8 mouse cellular contexts compared by ENCODE assay signal in the genomic region with DNA sequence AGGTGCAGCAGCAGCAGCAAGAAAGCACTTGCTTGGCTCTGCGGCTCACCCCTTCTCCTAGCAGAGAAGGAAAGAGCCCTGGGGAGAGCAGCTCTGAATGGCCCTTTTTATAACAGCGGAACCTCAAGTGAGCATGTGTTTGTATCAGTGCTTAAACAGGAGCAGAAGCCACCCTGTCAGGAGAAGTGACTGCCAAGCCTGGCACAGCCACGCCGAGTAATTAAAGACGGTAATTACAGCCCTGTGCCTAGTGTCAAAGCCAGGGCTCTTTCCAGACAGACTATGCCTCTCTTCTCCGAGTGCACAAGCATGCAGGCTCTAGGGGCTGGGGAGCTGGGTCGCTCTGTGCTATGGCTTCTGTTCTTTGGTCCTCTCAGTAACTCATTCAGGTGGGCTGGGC. TPM values are rescaled to one million over a fixed set of nuclear protein-coding genes. Genes with fewer than 3 reads are reported as not detected.
DNase-seq lines count a peak whose midpoint lies in the region; ATAC-seq and TF ChIP-seq lines count a peak whose summit lies in the region.

No protein-coding gene starts in this region.

- no peaks in the 10 kb centered on the region for H3K9me3 ChIP-seq in ES-Bruce4 (replicated peaks; ENCODE audit: control insufficient read depth, insufficient read depth, low read length, poor library complexity, severe bottlenecking)
- no peaks in the 10 kb centered on the region for H3K9me3 ChIP-seq in forebrain, embryonic 11.5 days (ENCODE audit: control insufficient read depth, low read length)

- 0 out of 2 replicates have a peak, but pooled peaks have one; percentile 36 for ATAC-seq in forebrain, embryonic 11.5 days (replicated peaks; ENCODE audit: low FRiP score)

- H3K4me2 ChIP-seq in forebrain, embryonic 11.5 days (ENCODE audit: low read depth, low read length, severe bottlenecking) = no peak overlapping the region

- TF ChIP-seq POLR2A in ES-Bruce4 (IDR thresholded peaks at IDR 0.05; ENCODE audit: insufficient read depth, low read length) = no peak

- DNase-seq in gastrocnemius, adult 2 months = peak; percentile 60
- no peak for DNase-seq in gastrocnemius, postnatal 14 days
- DNase-seq in forebrain, embryonic 11.5 days (ENCODE audit: low spot score) = no peak
- DNase-seq in layer of hippocampus, adult 8-10 months (ENCODE audit: low spot score in 2 of 2) = peak; percentile 41 to 59
- DNase-seq in urinary bladder, adult 18-20 months (ENCODE audit: low spot score in 2 of 2) = no peak
- DNase-seq in thymus, postnatal 0 days (ENCODE audit: low spot score) = no peak
- DNase-seq in kidney, adult 9 months = no peak

- peaks cover 23% of the 10 kb centered on the region for H3K4me1 ChIP-seq in ES-Bruce4 (ENCODE audit: control insufficient read depth, insufficient read depth, low read length)
- H3K4me1 ChIP-seq in forebrain, embryonic 11.5 days (replicated peaks; ENCODE audit: control insufficient read depth, insufficient read depth, low read length) = peaks cover 30% of the 10 kb centered on the region

- WGBS in forebrain, embryonic 11.5 days = 30% methylated on average over 7 of the region's 7 CpGs

- H3K4me3 ChIP-seq in gastrocnemius, adult 2 months = no peak overlapping the region
- no peak overlapping the region for H3K4me3 ChIP-seq in ES-Bruce4 (ENCODE audit: low read depth, low read length)
- H3K4me3 ChIP-seq in forebrain, embryonic 11.5 days (ENCODE audit: low read depth, low read length) = no peak overlapping the region

- H3K9ac ChIP-seq in ES-Bruce4 (ENCODE audit: low read depth, poor library complexity, severe bottlenecking) = no peak overlapping the region
- no peak overlapping the region for H3K9ac ChIP-seq in forebrain, embryonic 11.5 days (ENCODE audit: low read length)

- peak overlapping the region; percentile 46 for H3K27ac ChIP-seq in gastrocnemius, adult 2 months
- 0 out of 2 replicates have a peak overlapping the region, but pooled peaks have one; percentile 9 for H3K27ac ChIP-seq in ES-Bruce4 (ENCODE audit: insufficient read depth, low read length)
- H3K27ac ChIP-seq in forebrain, embryonic 11.5 days (ENCODE audit: low read depth, low read length) = no peak overlapping the region

- H3K36me3 ChIP-seq in ES-Bruce4 (ENCODE audit: control insufficient read depth, insufficient read depth, low read length, poor library complexity, severe bottlenecking) = no peaks in the 10 kb centered on the region
- no peaks in the 10 kb centered on the region for H3K36me3 ChIP-seq in forebrain, embryonic 11.5 days (ENCODE audit: control insufficient read depth, insufficient read depth, low read length)

- H3K27me3 ChIP-seq in ES-Bruce4 (ENCODE audit: control insufficient read depth, insufficient read depth, low read length, poor library complexity, severe bottlenecking) = no peaks in the 10 kb centered on the region
- H3K27me3 ChIP-seq in forebrain, embryonic 11.5 days (ENCODE audit: control insufficient read depth, insufficient read depth, low read length) = no peaks in the 10 kb centered on the region

- TF ChIP-seq CTCF in gastrocnemius, adult 2 months (IDR thresholded peaks at IDR 0.05) = no peak
- no peak for TF ChIP-seq CTCF in ES-Bruce4 (IDR thresholded peaks at IDR 0.05; ENCODE audit: low read depth, low read length)

- intact Hi-C loops in gastrocnemius, adult 2 months (cut with DNase I) = no loop called here
- intact Hi-C loops in gastrocnemius, postnatal 14 days (cut with DNase I; ENCODE audit: low total_unique reads) = no loop called here

- TF ChIP-seq EP300 in ES-Bruce4 (IDR thresholded peaks at IDR 0.05; ENCODE audit: insufficient read depth, low read depth, low read length) = no peak

RNA-seq across cellular contexts. Expression of gene Shb, which starts 54.1 kb away (rescaled TPM):
- 10 to 100 TPM in 1 of 2 experiments, 1 to 10 TPM in 1; 6.5 to 10.0 TPM for total RNA-seq in gastrocnemius, adult 2 months (2021)
- total RNA-seq in gastrocnemius, postnatal 14 days (2021) = 1 to 10 TPM; 6.7 to 7.8 TPM
- 24.5 and 27.4 TPM in 2 replicates for polyA plus RNA-seq in ES-Bruce4 (2011; ENCODE audit: insufficient read depth, insufficient read length, low read depth, missing spikeins)
- polyA plus RNA-seq in forebrain, embryonic 11.5 days (2014; fragmentation: Nextera tagmentation; extraction: Ambion mirVana) = 8.2 and 9.7 TPM in 2 replicates
- total RNA-seq in layer of hippocampus, adult 8-10 months (2022) = 10 to 100 TPM; 13.1 to 18.1 (median 14.1) TPM
- 3.9 and 4.7 TPM in 2 replicates for polyA plus RNA-seq in thymus, postnatal 0 days (2015; fragmentation: Nextera tagmentation; extraction: Ambion mirVana)

Comparison
In these comparisons a context has a peak if more than half of its experiments do, and no peak if none do; other contexts are left out.
1. DNase-seq: peak in gastrocnemius, adult 2 months (single experiment) and layer of hippocampus, adult 8-10 months (2 of 2); none in gastrocnemius, postnatal 14 days (single experiment), forebrain, embryonic 11.5 days (single experiment), urinary bladder, adult 18-20 months (0 of 2), thymus, postnatal 0 days (single experiment) and kidney, adult 9 months (single experiment).